Mouse (Mus musculus) heart, embryonic 13.5 days (tissue): ENCODE measurements around the gene Cd63. TPM values are rescaled to one million over a fixed set of nuclear protein-coding genes. Genes with fewer than 3 reads are reported as not detected.

Experiments
- ATAC-seq: fragments of 200-750 bp; cut with Nextera tagmentation; 2 replicates; pipeline ENCODE4 v1.8.0; 2017; ENCODE audit warnings: moderate TSS enrichment; ENCODE audit not compliant: insufficient number of reproducible peaks, low FRiP score, low TSS enrichment; ENCODE audit errors: extremely low read depth
- H3K27ac ChIP-seq: fragments of 300-500 bp; sonication (generic); replicated peaks from 2 replicates; pipeline ENCODE4 v1.5.1; 2015; ENCODE audit warnings: moderate library complexity, mild to moderate bottlenecking, inconsistent platforms
- H3K27me3 ChIP-seq: fragments of 300-500 bp; sonication (generic); replicated peaks from 2 replicates; pipeline ENCODE4 v1.6.1; 2015; ENCODE audit warnings: mild to moderate bottlenecking, inconsistent platforms
- H3K36me3 ChIP-seq: fragments of 300-500 bp; sonication (generic); 2 replicates; pipeline ENCODE4 v1.6.1; 2015; ENCODE audit warnings: mild to moderate bottlenecking, inconsistent platforms
- H3K4me1 ChIP-seq: fragments of 300-500 bp; sonication (generic); 2 replicates; pipeline ENCODE4 v1.6.1; 2015; ENCODE audit warnings: inconsistent platforms
- H3K4me2 ChIP-seq: fragments of 300-500 bp; sonication (generic); 2 replicates; pipeline ENCODE4 v1.6.1; 2015; ENCODE audit warnings: inconsistent platforms, mild to moderate bottlenecking, moderate library complexity
- H3K4me3 ChIP-seq: fragments of 300-500 bp; sonication (generic); 2 replicates; pipeline ENCODE4 v1.5.1; 2015; ENCODE audit warnings: moderate library complexity, mild to moderate bottlenecking, inconsistent platforms
- H3K9ac ChIP-seq: fragments of 300-500 bp; sonication (generic); 2 replicates; pipeline ENCODE4 v1.6.1; 2015; ENCODE audit warnings: inconsistent platforms, mild to moderate bottlenecking, moderate library complexity
- H3K9me3 ChIP-seq: fragments of 300-500 bp; sonication (generic); 2 replicates; pipeline ENCODE4 v1.6.1; 2016; ENCODE audit warnings: inconsistent platforms
- WGBS: fragments of 180-500 bp; shearing (Covaris S2); methylation state at CpG from one replicate; pipeline ENCODE4 v1.1.7; 2015; ENCODE audit warnings: mixed read lengths; 5-methylcytosine and 5-hydroxymethylcytosine counted together
- polyA plus RNA-seq: library from polyadenylated mRNA; unstranded; fragments of >200 nt; fragmentation: Nextera tagmentation; extraction: Ambion mirVana; gene quantifications from 2 replicates; pipeline ENCODE4 v1.2.1, GENCODE M21; 2015

The Cd63 gene
- polyA plus RNA-seq, 1 experiment from 2014 or later: 370 TPM

DNA sequence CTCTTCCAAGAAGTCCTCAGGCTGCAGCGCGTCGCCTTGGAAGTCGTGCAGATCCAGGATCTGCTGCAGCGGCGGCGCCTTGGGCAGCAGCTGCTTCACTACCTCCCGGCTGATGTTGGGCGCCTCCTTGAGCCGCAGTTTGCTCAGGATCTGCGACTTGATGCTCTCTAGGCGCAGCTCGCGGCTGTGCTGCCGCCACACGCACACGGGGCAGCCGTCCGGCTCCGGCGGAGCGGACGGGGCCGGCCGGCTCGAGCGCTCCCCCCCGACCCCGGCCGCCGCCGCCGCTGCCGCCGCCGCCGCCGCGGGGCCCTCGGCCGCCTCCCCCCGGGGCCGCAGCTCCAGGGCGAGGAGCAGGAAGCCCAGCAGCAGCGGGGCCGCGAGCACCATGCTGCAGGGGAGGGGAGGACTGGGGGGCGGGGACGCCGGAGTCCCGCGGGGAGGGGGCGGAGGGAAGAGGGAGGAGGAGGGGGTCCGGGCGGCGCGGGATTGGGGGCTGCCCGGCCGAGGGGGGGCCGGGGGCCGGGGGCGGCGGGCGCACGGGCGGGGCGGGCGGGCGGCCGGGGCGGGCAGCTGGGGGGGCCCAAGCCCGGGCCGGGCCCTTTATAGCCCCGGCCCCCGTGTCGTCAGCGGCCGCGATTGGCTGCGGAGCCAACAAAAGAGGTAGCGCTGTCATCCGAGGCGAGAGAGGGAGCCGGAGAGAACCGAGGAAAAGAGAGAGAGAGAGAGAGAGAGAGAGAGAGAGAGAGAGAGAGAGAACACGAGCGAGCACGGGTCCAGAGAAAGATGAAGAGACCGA, 9.3 kb upstream of the Cd63 start, which contains the start of gene Gdf11:
TSS of gene Gdf11 (minus strand) at position 423 of the 799 bp plus-strand sequence.
- Histone ChIP-seq H3K36me3 (peaks cover 5% of the 10 kb centered on the region; the same call in 1 of the 2 replicates), H3K4me1 (peaks cover 61% of the 10 kb centered on the region), H3K4me2 (peak within 1 kb of the TSS; percentile 96), H3K4me3 (peak within 1 kb of the TSS; percentile 75), H3K27ac (peak within 1 kb of the TSS; percentile 87), H3K9ac (peak within 1 kb of the TSS; percentile 85), H3K9me3 (no peaks in the 10 kb centered on the region), H3K27me3 (peaks cover 34% of the 10 kb centered on the region)
- peak; percentile 62; the same call in 1 of the 2 replicates for ATAC-seq
- under 1% methylated on average over 44 of the region's 89 CpGs for WGBS

DNA sequence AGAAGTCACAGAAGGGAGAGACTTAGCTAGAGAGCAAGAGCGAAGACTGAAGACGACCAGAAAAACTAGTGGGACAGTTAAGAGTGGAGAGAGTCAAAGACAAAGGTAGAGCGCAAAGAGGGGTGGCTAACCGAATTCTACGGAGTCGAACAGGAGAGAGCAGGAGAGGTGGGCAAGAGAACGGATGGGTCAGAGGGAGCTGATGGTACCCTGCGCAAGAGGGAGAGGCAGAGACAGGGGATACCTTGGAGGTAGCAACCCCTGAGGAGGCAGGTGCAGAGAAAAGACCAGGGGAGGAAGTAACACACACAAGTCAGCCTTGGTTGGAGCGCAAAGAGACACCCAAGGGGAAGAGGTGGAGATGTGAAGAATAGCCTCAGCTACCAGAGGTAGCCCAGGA, 8.5 kb upstream of the Cd63 start:
- H3K4me3 ChIP-seq: peak overlapping the region; percentile 75
- H3K9ac ChIP-seq: peak overlapping the region; percentile 85
- no peaks in the 10 kb centered on the region for H3K9me3 ChIP-seq
- H3K4me2 ChIP-seq: peak overlapping the region; percentile 96
- no peak for ATAC-seq
- H3K27ac ChIP-seq: peak overlapping the region; percentile 87; the same call in 1 of the 2 replicates
- peaks cover 5% of the 10 kb centered on the region; the same call in 1 of the 2 replicates for H3K36me3 ChIP-seq
- 2% methylated on average over 9 of the region's 9 CpGs for WGBS
- H3K27me3 ChIP-seq: peaks cover 41% of the 10 kb centered on the region
- peaks cover 58% of the 10 kb centered on the region for H3K4me1 ChIP-seq

DNA sequence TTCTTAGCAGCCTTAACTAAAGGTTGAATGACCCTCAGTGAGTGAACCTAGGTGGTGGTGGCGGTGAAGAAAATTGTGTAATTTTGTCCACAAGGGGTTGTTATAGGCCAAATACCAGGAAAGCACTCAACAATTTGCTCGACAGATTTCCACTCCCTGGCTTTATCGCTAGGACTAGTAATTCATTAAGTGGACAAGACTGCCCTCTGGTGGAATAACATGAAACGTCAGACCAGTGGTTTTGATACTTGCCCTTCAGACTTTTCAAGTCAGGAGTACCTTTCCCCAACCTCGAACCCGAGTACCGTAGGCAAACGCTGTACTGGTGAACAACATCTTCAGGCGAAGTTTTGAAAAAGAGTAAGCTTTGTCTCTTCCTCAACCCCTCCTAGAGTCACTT, 5.4 kb upstream of the Cd63 start:
- Histone ChIP-seq H3K9me3 (no peaks in the 10 kb centered on the region), H3K4me2 (peak overlapping the region; percentile 52), H3K4me1 (peaks cover 32% of the 10 kb centered on the region), H3K27me3 (peaks cover 46% of the 10 kb centered on the region), H3K36me3 (no peaks in the 10 kb centered on the region), H3K9ac (peak overlapping the region; percentile 44), H3K27ac (no peak overlapping the region; the same call in 1 of the 2 replicates), H3K4me3 (peak overlapping the region; percentile 22)
- no peak for ATAC-seq
- under 1% methylated on average over 9 of the region's 9 CpGs for WGBS

- Histone ChIP-seq H3K27me3 (peaks cover 46% of the 10 kb centered on the region), H3K27ac (no peak overlapping the region), H3K4me3 (peak overlapping the region; percentile 22), H3K36me3 (no peaks in the 10 kb centered on the region), H3K4me2 (peak overlapping the region; percentile 52), H3K9ac (peak overlapping the region; percentile 44), H3K4me1 (peaks cover 27% of the 10 kb centered on the region), H3K9me3 (no peaks in the 10 kb centered on the region)
- ATAC-seq: no peak
- WGBS: 3% methylated on average over 17 of the region's 17 CpGs
Measured at GRCm38 (mm10) chr10:128895952-128896693, 4.7 kb upstream of the Cd63 start.

DNA sequence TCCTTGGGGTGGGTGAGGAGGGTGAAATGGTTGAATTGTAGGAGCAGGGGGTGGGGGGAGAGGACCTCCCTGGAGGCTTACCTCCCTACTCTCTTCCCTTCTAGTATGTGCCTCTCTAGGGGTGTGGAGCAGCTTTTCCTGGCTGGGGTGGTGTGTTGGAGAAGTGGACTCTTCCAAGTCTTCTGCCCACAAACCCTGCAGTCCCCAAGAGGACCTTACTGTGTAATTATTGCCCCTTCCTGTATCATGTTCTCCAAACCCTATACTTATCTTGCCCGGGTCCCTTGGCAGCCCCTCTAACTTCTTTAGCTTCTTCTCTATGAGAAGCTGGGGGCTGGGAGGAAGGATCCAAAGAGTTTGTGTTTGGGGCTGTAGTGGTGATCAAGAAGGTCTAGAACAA, 4.0 kb upstream of the Cd63 start:
- Histone ChIP-seq H3K4me1 (peaks cover 27% of the 10 kb centered on the region), H3K4me3 (no peak overlapping the region), H3K36me3 (no peaks in the 10 kb centered on the region), H3K9me3 (no peaks in the 10 kb centered on the region), H3K9ac (no peak overlapping the region), H3K4me2 (no peak overlapping the region), H3K27ac (no peak overlapping the region), H3K27me3 (peaks cover 46% of the 10 kb centered on the region)
- no peak for ATAC-seq
- 37% methylated on average over 1 of the region's 1 CpGs for WGBS

GRCm38 (mm10) chr10:128897501-128897900, 3.3 kb upstream of the Cd63 start:
- Histone ChIP-seq H3K27ac (no peak overlapping the region), H3K9ac (no peak overlapping the region)
- no peak for ATAC-seq

GRCm38 (mm10) chr10:128899759-128900490, 864 bp upstream of the Cd63 start:
- 56% methylated on average over 6 of the region's 6 CpGs for whole genome bisulfite sequencing
- Histone ChIP-seq H3K36me3 (no peaks in the 10 kb centered on the region), H3K4me2 (no peak overlapping the region), H3K4me1 (peaks cover 14% of the 10 kb centered on the region), H3K27me3 (peaks cover 21% of the 10 kb centered on the region), H3K27ac (no peak overlapping the region), H3K4me3 (no peak overlapping the region), H3K9ac (no peak overlapping the region), H3K9me3 (no peaks in the 10 kb centered on the region)
- ATAC-seq: no peak

More at GRCm38 (mm10) chr10:128897501-128897900, 3.3 kb upstream of the Cd63 start:
- H3K9me3 ChIP-seq: no peaks in the 10 kb centered on the region
- H3K4me3 ChIP-seq: no peak overlapping the region
- peaks cover 22% of the 10 kb centered on the region for H3K4me1 ChIP-seq
- WGBS: 14% methylated on average over 1 of the region's 1 CpGs
- no peak overlapping the region for H3K4me2 ChIP-seq
- no peaks in the 10 kb centered on the region for H3K36me3 ChIP-seq
- H3K27me3 ChIP-seq: peaks cover 42% of the 10 kb centered on the region

DNA sequence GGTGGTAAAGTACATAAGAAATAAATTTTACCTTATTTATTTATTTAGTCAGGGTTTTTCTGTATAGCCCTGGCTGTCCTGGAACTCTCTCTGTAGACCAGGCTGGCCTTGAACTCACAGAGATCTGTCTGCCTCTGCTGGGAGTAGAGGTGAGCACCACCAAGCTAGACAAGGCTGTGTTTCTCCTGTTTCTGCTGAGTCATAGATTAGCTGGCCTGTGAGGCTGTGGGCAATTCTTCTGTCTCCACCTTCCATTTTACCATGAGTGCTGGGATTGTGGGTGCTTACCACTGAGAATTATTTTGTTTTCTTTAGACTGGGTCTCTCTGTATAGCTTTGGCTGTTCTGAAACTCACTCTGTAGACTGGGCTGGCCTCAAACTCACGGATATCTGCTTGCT, 620 bp downstream of the Cd63 start:
- Histone ChIP-seq H3K27me3 (peaks cover 13% of the 10 kb centered on the region), H3K4me2 (no peak overlapping the region), H3K9ac (no peak overlapping the region), H3K4me3 (no peak overlapping the region), H3K4me1 (0 out of 2 replicates have a peak, but pooled peaks cover 3% of the 10 kb centered on the region), H3K9me3 (no peaks in the 10 kb centered on the region), H3K27ac (no peak overlapping the region), H3K36me3 (no peaks in the 10 kb centered on the region)
- no peak for ATAC-seq
- 71% methylated on average over 1 of the region's 1 CpGs for whole genome bisulfite sequencing

- H3K4me2 ChIP-seq: no peak overlapping the region
- 76% methylated on average over 3 of the region's 3 CpGs for WGBS
- 0 out of 2 replicates have a peak, but pooled peaks cover 5% of the 10 kb centered on the region for H3K27me3 ChIP-seq
- ATAC-seq: no peak
- H3K36me3 ChIP-seq: no peaks in the 10 kb centered on the region
- no peak overlapping the region for H3K9ac ChIP-seq
- H3K9me3 ChIP-seq: no peaks in the 10 kb centered on the region
- no peak overlapping the region for H3K4me3 ChIP-seq
- H3K27ac ChIP-seq: no peak overlapping the region
- no peaks in the 10 kb centered on the region for H3K4me1 ChIP-seq
Measured at GRCm38 (mm10) chr10:128902409-128902988, 1.7 kb downstream of the Cd63 start.

DNA sequence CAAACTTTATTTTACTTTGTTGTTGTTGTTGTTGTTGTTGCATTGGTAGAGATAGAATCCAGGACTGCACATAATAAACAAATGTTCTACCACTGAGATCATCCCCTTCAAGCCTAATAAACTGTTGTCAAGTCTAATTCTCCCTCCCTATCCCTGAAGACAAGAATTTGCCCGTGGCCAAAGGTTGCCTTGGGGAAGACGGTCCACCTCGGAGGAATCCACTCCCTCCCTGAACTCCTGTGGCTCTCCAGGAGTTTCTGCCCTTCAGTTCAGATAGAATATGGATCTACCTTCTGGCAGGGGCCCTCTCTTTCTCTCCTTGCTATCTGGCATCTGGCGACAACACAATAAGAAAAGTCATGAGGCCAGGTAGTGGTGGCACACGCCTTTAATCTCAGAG, 4.0 kb downstream of the Cd63 start:
- Histone ChIP-seq H3K27ac (no peak overlapping the region), H3K4me2 (no peak overlapping the region), H3K4me1 (peaks cover 8% of the 10 kb centered on the region), H3K27me3 (no peaks in the 10 kb centered on the region), H3K9ac (no peak overlapping the region), H3K4me3 (no peak overlapping the region), H3K36me3 (no peaks in the 10 kb centered on the region), H3K9me3 (no peaks in the 10 kb centered on the region)
- ATAC-seq: no peak
- 69% methylated on average over 5 of the region's 5 CpGs for WGBS
